Mouse (Mus musculus) erythroblast, embryonic 14.5 days (primary cell): ENCODE data around the gene Sae1.

ENCODE experiments used
- GATA1 ChIP-seq: IDR thresholded peaks from 2 replicates; pipeline ENCODE4 v1.6.1; 2012; ENCODE audit warnings: low read length, inconsistent platforms, mixed read lengths
- TAL1 ChIP-seq: IDR thresholded peaks from 3 replicates; pipeline ENCODE4 v1.6.1; 2012; ENCODE audit warnings: low read length, inconsistent platforms, mixed read lengths

GRCm38 (mm10) chr7:16326607-16326971 lies 61.0 kb downstream of the Sae1 start:
- TF ChIP-seq TAL1 (no peak), GATA1 (no peak)
